Mouse (Mus musculus) thymus, adult 2 months (tissue): Measurements from ENCODE around the gene Tbc1d2.

Experiments used
- CTCF ChIP-seq: fragments of 200-500 bp; IDR thresholded peaks from 2 replicates; pipeline ENCODE4 v1.5.1; 2012; ENCODE audit warnings: mild to moderate bottlenecking, control low read depth, low read length, moderate library complexity, borderline replicate concordance; ENCODE audit not compliant: control insufficient read depth, poor library complexity, insufficient read depth; ENCODE audit errors: extremely low read depth
- POLR2A ChIP-seq: fragments of 200-500 bp; IDR thresholded peaks from 2 replicates; pipeline ENCODE4 v1.6.1; 2012; ENCODE audit warnings: mild to moderate bottlenecking, low read length, control low read depth, moderate library complexity; ENCODE audit not compliant: control insufficient read depth, poor library complexity, insufficient read depth; ENCODE audit errors: extremely low read depth

DNA sequence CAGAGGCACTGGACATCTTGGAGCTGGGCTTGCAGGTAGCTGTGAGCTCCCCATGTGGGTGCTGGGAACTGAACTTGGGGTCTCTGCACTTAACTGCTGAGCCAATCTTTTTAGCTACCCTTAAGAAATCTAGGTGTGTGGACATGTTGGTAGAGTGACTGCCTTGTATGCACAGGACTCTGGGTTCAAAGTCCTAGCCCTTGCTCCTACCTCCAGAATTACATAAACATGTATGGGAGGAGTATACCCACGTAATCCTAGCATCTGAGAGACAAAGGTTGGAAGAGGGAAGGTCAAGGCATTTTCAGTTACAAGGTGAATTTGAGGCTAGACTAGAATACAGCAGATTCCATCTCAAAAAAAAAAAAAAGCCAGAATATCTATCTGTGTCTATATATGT lies 5.3 kb upstream of the Tbc1d2 start:
- TF ChIP-seq CTCF (no peak), POLR2A (no peak)
